Mouse (Mus musculus): ENCODE data around the gene Nfyc.
A peak's percentile ranks its signal among the peaks of the same experiment; 100 is the strongest.

Gene Nfyc

DNA sequence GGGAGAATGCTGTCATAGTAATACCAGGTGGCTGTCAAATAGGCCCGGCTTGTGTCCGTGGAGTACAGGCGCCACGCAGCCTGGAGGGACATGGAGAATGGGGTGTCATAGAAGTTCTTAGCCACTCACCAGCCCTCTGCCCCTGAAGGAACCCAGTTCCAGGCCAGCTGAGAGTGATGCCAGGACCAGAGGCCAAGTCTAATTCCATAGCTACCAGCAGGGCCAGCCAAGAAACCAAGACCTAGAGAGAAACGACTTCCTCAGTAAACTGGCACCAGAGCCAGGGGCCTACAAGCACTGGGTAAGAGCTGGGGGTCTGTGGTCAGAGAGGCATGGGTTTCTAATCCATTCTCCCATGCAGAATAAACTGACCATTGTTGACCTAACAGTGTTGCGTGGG, 118.4 kb downstream of the Nfyc start:
- DNase-seq: peak in 1 of 2 experiments; percentile 34

DNA sequence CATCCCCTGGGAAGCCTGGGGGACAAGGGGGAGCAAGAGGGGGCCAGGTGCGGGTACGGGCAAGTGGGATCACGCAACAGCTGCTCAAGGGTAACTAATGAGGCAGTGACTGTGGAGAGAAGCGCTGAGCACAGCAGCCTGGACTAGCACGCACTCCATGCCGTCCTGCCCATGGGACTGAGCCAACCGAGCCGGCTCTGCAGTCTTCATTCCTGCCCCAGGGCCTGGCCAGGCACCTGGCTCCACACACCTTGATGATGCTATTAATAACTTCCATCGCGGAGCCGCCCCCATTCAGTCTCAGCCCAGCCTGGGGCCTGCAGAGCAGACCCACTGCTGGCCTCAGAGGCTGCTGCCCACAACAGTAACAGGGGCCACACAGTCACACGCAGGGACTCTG, 119.1 kb downstream of the Nfyc start:
- peak in 1 of 2 experiments; percentile 33 for DNase-seq
